Mouse (Mus musculus) left cerebral cortex, postnatal 10 days (tissue): ENCODE results near the gene Tspear. TPM values are rescaled to one million over a fixed set of nuclear protein-coding genes. Genes with fewer than 3 reads are reported as not detected.
"Not testable (repeated sequence)": the region's sequence is repeated elsewhere in the genome, so short reads cannot be mapped to it uniquely, and the experiment has no call there.

Experiments
- DNase-seq, 2 experiments: peaks; one replicate each; pipeline ENCODE4 v3.0.0; 2021 to 2022; ENCODE audit warnings: low spot score in 2 of 2, mixed read lengths in 1 of 2; ENCODE audit errors: extremely low spot score in 1 of 2
- intact Hi-C: fragments of 180-260 bp; cut with DNase I; formaldehyde crosslinking; loops from one replicate; pipeline ENCODE4 v1.15.1; 2025
- total RNA-seq, 2 experiments: library from RNA; stranded (reverse); gene quantifications; 2 replicates each; pipeline ENCODE4 v1.2.3; 2021

Tspear gene
- under 1 TPM in 1 of 2 experiments, not detected in 1; 0.18 TPM for total RNA-seq

- intact Hi-C loops, result no loop called here
- no peak for DNase-seq
These were observed at the start of gene Tspear for GRCm38 (mm10) chr10:77685895-77686664. TSS of gene Tspear (plus strand) at chr10:77686569.

GRCm38 (mm10) chr10:77638956-77639355 is 47.4 kb upstream of the Tspear start:
- intact Hi-C loops, result loop anchor here (5.0 kb wide), 1 partner anchor 238 kb away; no protein-coding TSS in a partner anchor

GRCm38 (mm10) chr10:77643160-77643559 is 43.2 kb upstream of the Tspear start:
- intact Hi-C loops, result no loop called here
- no peak for DNase-seq

More at GRCm38 (mm10) chr10:77638956-77639355, 47.4 kb upstream of the Tspear start:
- DNase-seq, result no peak

- intact Hi-C loops, result no loop called here
- no peak for DNase-seq
These were observed 40.8 kb upstream of the Tspear start for GRCm38 (mm10) chr10:77645571-77645970.

GRCm38 (mm10) chr10:77647461-77647860 is 38.9 kb upstream of the Tspear start:
- intact Hi-C loops, result no loop called here
- no peak for DNase-seq

DNA sequence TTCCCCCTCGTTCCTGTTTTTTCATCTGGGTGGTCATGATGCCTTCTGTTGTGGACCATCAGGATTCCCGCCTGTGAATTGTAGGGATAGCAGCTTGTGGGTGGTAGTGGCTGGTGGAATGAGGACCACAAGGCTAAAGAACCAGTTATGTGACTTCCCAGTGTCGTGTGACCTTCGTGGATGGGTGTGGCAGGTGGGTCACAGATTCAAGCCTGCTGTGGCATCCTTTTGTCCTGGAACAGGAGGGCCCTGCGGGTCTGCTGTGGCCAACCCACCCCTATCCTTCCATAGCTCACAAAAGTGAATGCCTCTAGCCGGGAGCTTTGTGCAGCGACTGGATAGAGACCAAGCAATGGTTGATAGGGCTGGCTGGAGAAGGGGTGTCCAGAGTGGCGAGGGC is 38.5 kb upstream of the Tspear start:
- no peak for DNase-seq
- intact Hi-C loops, result no loop called here

GRCm38 (mm10) chr10:77652046-77652445 is 34.3 kb upstream of the Tspear start:
- DNase-seq, result no peak
- intact Hi-C loops, result no loop called here

DNA sequence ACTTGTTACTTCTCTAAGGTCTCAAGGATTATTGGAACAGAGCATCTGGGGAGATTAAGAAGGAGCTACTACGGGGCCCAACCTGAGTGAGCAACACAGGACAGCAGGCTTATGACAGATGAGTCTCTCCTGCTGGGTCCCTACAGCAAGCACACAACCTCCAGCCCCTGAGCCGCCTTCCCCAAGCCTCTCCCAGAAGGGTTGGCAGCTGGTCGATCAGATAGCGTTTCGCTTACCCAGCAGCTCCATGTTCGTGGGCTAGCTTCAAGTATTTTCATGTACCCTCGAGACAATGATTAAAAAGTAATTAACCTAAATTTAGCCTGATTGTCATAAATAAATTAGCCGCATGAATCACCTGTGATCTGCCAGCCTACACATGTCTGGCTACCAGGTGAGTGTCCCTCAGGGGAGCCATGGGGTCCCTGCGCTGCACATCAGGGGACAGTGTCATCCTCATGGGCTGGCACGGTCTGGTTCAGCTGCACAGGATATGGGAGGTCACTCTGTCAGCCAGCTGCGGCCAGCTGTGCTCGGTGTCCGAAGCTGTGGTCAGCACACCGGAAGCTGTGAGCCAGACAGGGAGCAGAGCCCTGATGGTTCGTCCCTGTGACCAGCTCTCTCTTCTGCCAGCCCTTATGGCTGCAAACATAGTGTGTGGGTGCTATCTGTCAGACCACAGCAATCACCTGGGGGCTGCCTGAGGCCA is 27.9 kb upstream of the Tspear start:
- intact Hi-C loops, result no loop called here
- no peak for DNase-seq

- intact Hi-C loops, result no loop called here
- DNase-seq, result no peak
These were observed 22.3 kb upstream of the Tspear start for GRCm38 (mm10) chr10:77663949-77664665.

GRCm38 (mm10) chr10:77666342-77666741 is 20.0 kb upstream of the Tspear start:
- DNase-seq, result no peak
- intact Hi-C loops, result no loop called here

- no peak for DNase-seq
- intact Hi-C loops, result no loop called here
These were observed 19.0 kb upstream of the Tspear start for GRCm38 (mm10) chr10:77667402-77667801.

- intact Hi-C loops, result no loop called here
- no peak for DNase-seq
These were observed 15.7 kb upstream of the Tspear start for GRCm38 (mm10) chr10:77670710-77671109.

GRCm38 (mm10) chr10:77671519-77671918 is 14.8 kb upstream of the Tspear start:
- no peak for DNase-seq
- intact Hi-C loops, result no loop called here

DNA sequence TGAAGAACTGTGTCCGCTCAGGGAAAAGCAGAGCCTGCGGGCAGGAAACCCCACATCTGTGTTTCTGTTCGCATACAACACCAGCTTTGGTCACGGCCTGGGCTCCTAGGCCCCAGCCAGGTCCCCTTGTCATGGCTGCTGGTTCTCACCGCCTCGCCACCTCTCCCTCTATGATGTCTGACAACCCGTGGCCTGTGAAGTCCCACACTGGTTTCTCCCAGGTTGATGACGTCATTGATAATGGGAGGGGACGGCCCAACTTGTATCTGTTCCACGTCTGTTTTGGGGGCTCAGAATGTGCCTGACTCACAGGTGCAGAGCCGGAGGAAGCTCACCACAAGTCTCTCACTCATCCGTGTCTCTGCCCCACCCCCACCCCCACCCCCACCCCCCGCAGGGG is 12.6 kb upstream of the Tspear start:
- DNase-seq, result no peak
- intact Hi-C loops, result no loop called here

- intact Hi-C loops, result no loop called here
- peak in 1 of 2 experiments; percentile 33 for DNase-seq
These were observed 8.8 kb upstream of the Tspear start for GRCm38 (mm10) chr10:77677562-77677961.

DNA sequence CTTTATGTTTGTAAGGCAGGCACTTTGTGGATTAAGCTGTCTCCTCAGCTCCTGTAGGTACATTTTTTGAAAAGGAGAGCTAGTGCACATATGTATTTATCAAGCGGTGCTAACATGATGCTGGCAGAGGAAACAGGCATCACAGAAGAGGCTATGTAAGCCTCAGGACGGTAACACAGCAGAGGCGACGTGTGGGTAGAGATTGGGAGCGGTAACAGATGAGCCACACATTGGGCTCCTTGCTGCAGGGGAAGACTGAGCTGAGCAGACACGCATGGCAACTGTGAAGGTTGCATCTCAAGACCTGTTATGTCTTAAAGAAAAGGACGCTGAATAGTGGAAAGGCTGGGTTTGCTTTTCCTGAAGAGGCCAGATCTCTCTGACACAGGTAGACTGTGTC is 3.4 kb upstream of the Tspear start:
- no peak for DNase-seq
- intact Hi-C loops, result no loop called here

DNA sequence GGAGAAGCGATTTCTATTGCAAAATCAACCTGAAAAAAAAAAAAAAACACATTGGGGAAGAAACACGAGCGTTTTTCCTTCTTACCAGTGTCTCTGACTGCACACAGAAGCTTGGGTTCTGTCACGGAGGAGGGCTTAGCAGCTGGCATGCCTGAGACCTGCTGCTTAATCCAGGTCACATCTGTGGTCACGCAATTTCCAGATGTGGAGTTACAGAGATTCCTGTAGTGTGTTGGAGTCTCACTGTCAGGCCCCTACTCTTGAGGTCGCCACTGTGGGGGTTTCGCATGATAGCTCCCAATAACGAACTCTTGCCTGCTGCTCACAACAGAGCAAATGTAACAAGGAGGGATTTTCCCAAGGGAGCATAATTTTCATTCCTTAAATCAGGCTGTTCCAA is 2.2 kb upstream of the Tspear start:
- intact Hi-C loops, result no loop called here
- DNase-seq, result no peak

DNA sequence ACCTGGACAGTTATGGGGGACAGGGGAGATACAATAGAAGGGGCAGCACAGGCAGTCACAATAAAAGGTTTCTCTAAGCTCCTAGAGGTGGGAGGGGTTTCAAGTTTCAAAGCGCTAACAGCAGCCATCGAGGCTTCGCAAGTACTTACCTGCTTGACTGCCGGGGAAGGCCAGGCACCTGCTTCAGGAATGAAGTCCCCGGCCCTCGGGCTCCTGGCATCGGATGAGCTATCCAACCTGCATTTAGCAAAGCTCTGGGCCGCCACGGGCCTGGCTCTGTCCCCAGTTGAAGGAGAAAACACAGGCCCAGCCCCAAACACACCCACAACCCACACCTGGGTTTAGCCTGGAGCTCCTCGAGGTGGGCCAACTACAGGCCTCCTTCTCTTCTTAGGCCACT is 652 bp downstream of the Tspear start:
- no peak for DNase-seq
- intact Hi-C loops, result no loop called here

DNA sequence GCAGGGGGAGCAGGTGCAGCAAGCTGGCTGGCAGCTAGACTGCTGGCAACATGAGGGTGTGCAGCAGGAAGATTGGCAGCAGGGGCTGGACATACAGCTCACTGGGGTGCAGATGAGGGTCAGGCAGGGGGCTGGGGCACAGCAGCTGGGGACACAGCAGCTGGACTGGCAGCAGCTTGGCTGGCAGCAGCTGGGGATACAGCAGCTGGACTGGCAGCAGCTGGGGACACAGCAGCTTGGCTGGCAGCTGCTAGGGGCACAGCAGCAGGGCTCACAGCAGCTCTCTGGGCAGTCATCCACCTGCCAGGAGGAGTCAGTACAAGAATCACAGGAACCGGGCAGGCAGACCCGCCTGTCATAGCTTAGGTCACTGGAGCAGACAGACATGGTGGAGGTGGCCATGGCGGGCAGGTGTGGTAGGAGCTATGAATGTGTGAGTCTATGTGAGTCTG is 4.0 kb downstream of the Tspear start, which contains the start of gene Gm19402:
Gene Gm19402 (minus strand): TSS at position 402 of the 452 bp plus-strand sequence.
- intact Hi-C loops, DNase-seq: not testable (repeated sequence)
